Mouse (Mus musculus): ENCODE measurements around the gene Gm16381. TPM values are rescaled to one million over a fixed set of nuclear protein-coding genes. Genes with fewer than 3 reads are reported as not detected.
"Not testable (repeated sequence)": the region's sequence is repeated elsewhere in the genome, so short reads cannot be mapped to it uniquely, and the experiment has no call there.

The Gm16381 gene
- not detected in 2 replicates for polyA plus RNA-seq (2012; rRNA removed)

- DNase-seq (ENCODE audit: low read depth, low spot score), result not testable (repeated sequence)
- WGBS, result 84% methylated on average over 2 of the region's 2 CpGs
Observed at GRCm38 (mm10) chr12:87644520-87644919, at the start of gene Gm16381. Gene Gm16381, minus strand, starts transcription at chr12:87644620.

DNA sequence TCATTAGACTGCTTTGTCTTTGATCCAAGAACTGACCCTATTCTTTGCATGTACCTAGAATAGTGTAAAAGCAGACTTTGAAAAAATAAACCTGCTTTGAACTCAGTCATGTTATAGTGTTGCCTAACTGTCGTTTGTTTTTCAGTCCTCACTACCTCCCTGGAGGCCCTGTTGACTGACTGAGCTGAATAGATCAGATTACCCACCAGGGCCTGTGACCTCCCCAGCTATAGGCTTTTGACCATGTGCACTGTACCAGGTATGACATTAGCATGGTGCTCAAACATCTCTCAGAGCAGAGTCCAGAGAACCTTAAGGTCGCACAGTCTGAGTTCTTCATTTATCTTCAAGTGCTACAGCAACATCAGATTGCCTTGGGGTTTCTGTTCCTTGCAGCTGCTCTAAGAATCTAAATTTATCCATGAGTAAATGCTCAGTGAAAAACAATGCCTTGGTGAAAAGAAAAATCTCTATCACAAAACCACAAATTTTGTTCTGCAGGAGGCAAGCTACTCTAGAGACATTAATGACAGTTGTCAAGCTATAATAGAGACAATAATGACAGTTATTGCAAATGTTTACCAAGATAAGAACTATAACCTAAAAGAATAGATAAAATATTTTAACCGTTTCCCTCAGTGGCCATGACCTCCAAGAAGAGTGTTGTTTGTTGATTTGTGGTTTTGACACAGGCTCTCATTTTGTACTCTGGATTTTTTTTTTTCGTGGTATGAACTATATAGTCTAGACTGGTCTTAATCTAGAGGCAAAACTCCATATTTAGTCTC is 8.7 kb upstream of the Gm16381 start:
- WGBS, result 44% methylated on average over 2 of the region's 4 CpGs
- not testable (repeated sequence) for DNase-seq (ENCODE audit: low read depth, low spot score)

DNA sequence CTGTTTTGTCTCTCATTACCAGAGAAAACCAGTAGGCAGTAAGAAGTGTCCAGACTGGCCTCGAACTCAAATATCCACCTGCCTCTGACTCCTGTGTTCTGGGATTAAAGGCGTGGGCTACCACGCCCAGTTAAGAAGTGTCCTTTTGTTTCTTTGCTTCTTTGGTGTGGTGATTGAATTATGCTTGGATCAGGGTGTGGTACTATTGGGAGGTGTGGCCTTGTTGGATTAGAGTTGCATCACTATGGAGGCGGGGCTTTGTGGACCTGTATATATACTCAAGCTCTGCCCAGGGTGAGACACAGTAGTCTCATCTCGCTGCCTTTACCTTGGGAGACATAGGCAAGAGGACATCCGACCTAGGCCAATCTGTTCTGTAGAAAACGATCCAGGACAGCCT is 25.9 kb downstream of the Gm16381 start, which contains the start of gene Gm4027:
Gm4027 (plus strand) TSS at position 301 of the 400 bp plus-strand sequence.
- WGBS, result 86% methylated on average over 6 of the region's 7 CpGs
- DNase-seq (ENCODE audit: low read depth, low spot score), result not testable (repeated sequence)

DNA sequence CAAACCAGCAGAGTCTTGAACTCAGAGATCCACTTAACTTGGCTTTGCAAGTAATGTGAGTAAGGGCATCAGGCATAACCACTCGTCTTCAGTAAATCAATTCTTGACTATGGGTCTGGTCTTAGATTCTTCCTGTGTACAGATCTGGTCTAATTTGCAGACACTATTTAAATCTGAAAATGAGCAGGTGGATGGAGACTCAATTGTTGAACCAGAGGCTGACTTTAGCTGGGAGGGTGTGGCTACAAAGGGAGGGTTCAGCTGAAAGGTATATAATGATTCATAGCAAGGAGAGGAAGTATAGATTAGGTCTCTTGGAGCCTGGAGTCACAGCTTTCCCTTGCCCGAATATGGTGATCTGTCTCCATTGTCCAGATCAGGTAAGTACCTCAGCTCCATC is 42.0 kb downstream of the Gm16381 start, which contains the start of gene Oog1:
Oog1 (plus strand) TSS at position 301 of the 400 bp plus-strand sequence.
- WGBS, result 66% methylated on average over 1 of the region's 2 CpGs

GRCm38 (mm10) chr12:87601388-87601787 is 43.0 kb downstream of the Gm16381 start:
- not testable (repeated sequence) for DNase-seq (ENCODE audit: low read depth, low spot score)
- WGBS, result 2% methylated on average over 2 of the region's 2 CpGs

More for the DNA sequence above, 42.0 kb downstream of the Gm16381 start, which contains the start of gene Oog1:
- DNase-seq (ENCODE audit: low read depth, low spot score), result not testable (repeated sequence)

Other genes with a start within 250 kb of the Gm16381 start
- 21.4 and 21.7 TPM in 2 replicates for gene Slirp, start 200.7 kb downstream of the Gm16381 start, polyA plus RNA-seq (2012; rRNA removed)
- gene Alkbh1, start 200.6 kb downstream of the Gm16381 start, polyA plus RNA-seq (2012; rRNA removed), result 11.6 and 12.7 TPM in 2 replicates
- gene Snw1, start 172.3 kb downstream of the Gm16381 start, polyA plus RNA-seq (2012; rRNA removed), result 8.9 and 9.9 TPM in 2 replicates
- not detected in 2 replicates for gene Gm5788, start 149.9 kb downstream of the Gm16381 start, polyA plus RNA-seq (2012; rRNA removed)
- gene Gm8300, start 130.3 kb downstream of the Gm16381 start, polyA plus RNA-seq (2012; rRNA removed), result not detected in 2 replicates
- gene Oog1, start 41.9 kb downstream of the Gm16381 start, polyA plus RNA-seq (2012; rRNA removed), result not detected in 2 replicates
- gene Gm4027, start 25.8 kb downstream of the Gm16381 start, polyA plus RNA-seq (2012; rRNA removed), result not detected in 2 replicates
- not detected in 2 replicates for gene Gm21319, start 131.1 kb upstream of the Gm16381 start, polyA plus RNA-seq (2012; rRNA removed)
- not detected in 2 replicates for gene Gm21936, start 150.9 kb upstream of the Gm16381 start, polyA plus RNA-seq (2012; rRNA removed)
- not detected in 2 replicates for gene BB287469, start 172.0 kb upstream of the Gm16381 start, polyA plus RNA-seq (2012; rRNA removed)
- gene Gm2001, start 197.7 kb upstream of the Gm16381 start, polyA plus RNA-seq (2012; rRNA removed), result not detected in 2 replicates
- not detected in 2 replicates for gene Gm2016, start 229.5 kb upstream of the Gm16381 start, polyA plus RNA-seq (2012; rRNA removed)

Measured in large intestine, adult 2 months (tissue).